ENCODE assay signal across 8 mouse cellular contexts in the genomic region with DNA sequence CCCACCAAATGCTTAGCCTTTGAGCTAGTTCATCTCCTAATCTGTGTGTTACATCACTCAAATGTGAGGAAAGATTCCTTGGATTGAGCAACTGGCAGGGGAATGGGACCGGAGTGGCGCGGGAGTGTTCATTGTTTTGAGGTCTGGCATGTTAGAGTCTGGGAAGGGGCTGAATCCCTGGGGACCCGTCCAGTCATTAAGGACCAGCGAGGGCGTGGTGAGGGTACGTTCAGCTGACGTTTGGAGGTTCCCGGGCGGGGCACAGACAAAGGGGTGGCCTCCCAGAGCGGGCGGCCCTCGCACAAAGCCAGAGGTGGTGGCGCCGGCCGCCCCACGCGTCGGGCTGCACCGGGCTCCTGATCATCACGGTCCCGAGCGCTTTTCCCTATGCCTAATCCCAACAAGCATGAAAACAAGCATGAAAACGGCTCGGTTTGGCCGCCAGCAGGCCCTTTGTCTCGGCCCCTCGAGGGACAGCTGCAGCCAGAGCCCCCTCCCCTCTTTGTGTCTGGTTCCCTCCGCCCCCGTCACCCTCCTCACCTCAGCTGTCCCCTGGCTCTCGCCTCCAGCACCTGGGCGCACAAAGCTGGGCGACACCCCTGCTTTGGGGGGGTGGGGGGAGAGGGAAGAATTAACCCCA. TPM values are rescaled to one million over a fixed set of nuclear protein-coding genes. Genes with fewer than 3 reads are reported as not detected.
DNase-seq lines count a peak whose midpoint lies in the region; ATAC-seq and TF ChIP-seq lines count a peak whose summit lies in the region.

No protein-coding gene starts in this region.

- H3K4me1 ChIP-seq in embryonic facial prominence, embryonic 13.5 days = peaks cover 12% of the 10 kb centered on the region
- no peaks in the 10 kb centered on the region for H3K4me1 ChIP-seq in intestine, postnatal 0 days (replicated peaks; ENCODE audit: control insufficient read depth, insufficient read depth, low read length)
- H3K4me1 ChIP-seq in neural tube, embryonic 14.5 days (ENCODE audit: control insufficient read depth, insufficient read depth, low read length) = peaks cover 6% of the 10 kb centered on the region

- H3K4me3 ChIP-seq in left cerebral cortex, adult 2 months = no peak overlapping the region
- H3K4me3 ChIP-seq in embryonic facial prominence, embryonic 13.5 days = peak overlapping the region; percentile 42
- H3K4me3 ChIP-seq in intestine, postnatal 0 days (ENCODE audit: low read depth, low read length) = peak overlapping the region; percentile 22
- H3K4me3 ChIP-seq in neural tube, embryonic 14.5 days (ENCODE audit: low read depth, low read length) = peak overlapping the region; percentile 16; the same call in 1 of the 2 replicates

- H3K27ac ChIP-seq in left cerebral cortex, adult 2 months = no peak overlapping the region
- H3K27ac ChIP-seq in embryonic facial prominence, embryonic 13.5 days = no peak overlapping the region; the same call in 1 of the 2 replicates
- no peak overlapping the region for H3K27ac ChIP-seq in intestine, postnatal 0 days (ENCODE audit: low read depth, low read length)
- peak overlapping the region; percentile 16; the same call in 1 of the 2 replicates for H3K27ac ChIP-seq in neural tube, embryonic 14.5 days (ENCODE audit: low read depth, low read length)

- 3% methylated on average over 33 of the region's 33 CpGs for WGBS in embryonic facial prominence, embryonic 13.5 days
- WGBS in intestine, postnatal 0 days = 4% methylated on average over 32 of the region's 33 CpGs
- 2% methylated on average over 24 of the region's 33 CpGs for WGBS in neural tube, embryonic 14.5 days

- H3K36me3 ChIP-seq in embryonic facial prominence, embryonic 13.5 days = no peaks in the 10 kb centered on the region
- no peaks in the 10 kb centered on the region for H3K36me3 ChIP-seq in intestine, postnatal 0 days (ENCODE audit: control insufficient read depth, insufficient read depth)
- H3K36me3 ChIP-seq in neural tube, embryonic 14.5 days (ENCODE audit: control insufficient read depth, insufficient read depth, low read length) = no peaks in the 10 kb centered on the region

- ATAC-seq in embryonic facial prominence, embryonic 13.5 days (ENCODE audit: insufficient number of reproducible peaks, insufficient read depth, low FRiP score, low TSS enrichment, low read depth) = no peak
- ATAC-seq in intestine, postnatal 0 days = peak; percentile 16; the same call in 1 of the 2 replicates
- peak; percentile 69 for ATAC-seq in neural tube, embryonic 14.5 days (ENCODE audit: low read depth)

- no peaks in the 10 kb centered on the region for H3K9me3 ChIP-seq in embryonic facial prominence, embryonic 13.5 days
- H3K9me3 ChIP-seq in intestine, postnatal 0 days (ENCODE audit: control insufficient read depth) = no peaks in the 10 kb centered on the region
- no peaks in the 10 kb centered on the region for H3K9me3 ChIP-seq in neural tube, embryonic 14.5 days (ENCODE audit: control insufficient read depth, low read length)

- H3K9ac ChIP-seq in embryonic facial prominence, embryonic 13.5 days = peak overlapping the region; percentile 69
- 0 out of 2 replicates have a peak overlapping the region, but pooled peaks have one; percentile 37 for H3K9ac ChIP-seq in intestine, postnatal 0 days (ENCODE audit: low read depth, low read length)
- peak overlapping the region; percentile 46 for H3K9ac ChIP-seq in neural tube, embryonic 14.5 days (replicated peaks; ENCODE audit: low read depth, low read length)

- TF ChIP-seq CTCF in left cerebral cortex, adult 2 months (IDR thresholded peaks at IDR 0.05) = no peak
- TF ChIP-seq CTCF in intestine, postnatal 0 days (IDR thresholded peaks at IDR 0.05; ENCODE audit: low read depth) = no peak

- peak; percentile 48 for DNase-seq in left cerebral cortex, postnatal 4 days
- DNase-seq in left cerebral cortex, adult 2 months (ENCODE audit: extremely low spot score in 1 of 2, low spot score in 2 of 2) = no peak
- DNase-seq in frontal cortex, postnatal 10 days (ENCODE audit: low spot score in 2 of 2) = no peak
- DNase-seq in spleen, postnatal 10 days (ENCODE audit: low spot score in 2 of 2) = no peak
- DNase-seq in thymus, postnatal 25 days = no peak

- intact Hi-C loops in left cerebral cortex, postnatal 4 days (cut with DNase I) = no loop called here
- intact Hi-C loops in left cerebral cortex, adult 2 months (cut with DNase I) = no loop called here

- peaks cover 30% of the 10 kb centered on the region for H3K27me3 ChIP-seq in embryonic facial prominence, embryonic 13.5 days
- peaks cover 13% of the 10 kb centered on the region; the same call in 1 of the 2 replicates for H3K27me3 ChIP-seq in intestine, postnatal 0 days (replicated peaks; ENCODE audit: control insufficient read depth, insufficient read depth, low read length)
- no peaks in the 10 kb centered on the region for H3K27me3 ChIP-seq in neural tube, embryonic 14.5 days (ENCODE audit: control insufficient read depth, insufficient read depth, low read length)

- H3K4me2 ChIP-seq in embryonic facial prominence, embryonic 13.5 days = peak overlapping the region; percentile 77
- peak overlapping the region; percentile 61 for H3K4me2 ChIP-seq in intestine, postnatal 0 days (replicated peaks; ENCODE audit: low read depth)
- H3K4me2 ChIP-seq in neural tube, embryonic 14.5 days (ENCODE audit: low read depth, low read length) = peak overlapping the region; percentile 44

RNA-seq across cellular contexts. Expression of a gene that starts 10.2 kb away (rescaled TPM):
- total RNA-seq in left cerebral cortex, postnatal 4 days (2021) = 10 to 100 TPM; 43.0 to 46.9 TPM
- total RNA-seq in left cerebral cortex, adult 2 months (2021) = 10 to 100 TPM; 70.6 to 72.1 TPM
- 5.0 and 5.6 TPM in 2 replicates for polyA plus RNA-seq in embryonic facial prominence, embryonic 13.5 days (2015; fragmentation: Nextera tagmentation; extraction: Ambion mirVana)
- polyA plus RNA-seq in intestine, postnatal 0 days (2015; fragmentation: Nextera tagmentation; extraction: Ambion mirVana) = 1.2 and 1.4 TPM in 2 replicates
- polyA plus RNA-seq in neural tube, embryonic 14.5 days (2014; fragmentation: Nextera tagmentation; extraction: Ambion mirVana) = 16.5 and 23.7 TPM in 2 replicates

RNA-seq across cellular contexts. Expression of a gene that starts 57.6 kb away (rescaled TPM):
- total RNA-seq in left cerebral cortex, postnatal 4 days (2021) = 100 to 1,000 TPM; 138 to 141 TPM
- total RNA-seq in left cerebral cortex, adult 2 months (2021) = 10 to 100 TPM; 90.8 to 91.9 TPM
- polyA plus RNA-seq in embryonic facial prominence, embryonic 13.5 days (2015; fragmentation: Nextera tagmentation; extraction: Ambion mirVana) = 477 and 482 TPM in 2 replicates
- 358 and 381 TPM in 2 replicates for polyA plus RNA-seq in intestine, postnatal 0 days (2015; fragmentation: Nextera tagmentation; extraction: Ambion mirVana)
- polyA plus RNA-seq in neural tube, embryonic 14.5 days (2014; fragmentation: Nextera tagmentation; extraction: Ambion mirVana) = 420 and 451 TPM in 2 replicates
